Comparison of ENCODE assay signal across 26 mouse cellular contexts in the genomic region with DNA sequence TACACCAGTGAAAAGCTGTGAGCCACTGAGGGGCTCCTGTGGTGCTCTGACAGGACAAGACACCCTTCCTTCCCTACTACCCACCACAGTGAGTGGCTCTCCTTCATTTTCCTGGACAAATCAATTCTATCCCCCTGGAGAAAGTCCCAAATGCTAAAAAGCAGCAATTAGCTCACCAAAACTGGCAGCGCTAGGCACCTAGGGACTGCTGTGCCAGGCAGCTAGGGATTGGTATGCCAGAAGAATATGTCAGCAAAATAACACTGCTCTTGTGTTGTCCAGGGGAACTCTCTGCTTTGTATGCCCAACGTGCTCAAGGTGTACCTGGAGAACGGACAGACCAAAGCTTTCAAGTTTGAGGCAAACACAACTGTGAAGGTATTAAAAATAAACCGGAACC.
"Had no signal": no experiment of that assay in that cellular context is flagged by ENCODE, and none has a peak within 500 bp of the region (broad histone marks: within the 10 kb centered on the region; RNA-seq: fewer than 3 reads in every experiment).

No protein-coding gene starts in this region.

- H3K4me3 ChIP-seq: gastrocnemius, adult 2 months; heart, embryonic 10.5 days; heart, embryonic 12.5 days; hindbrain, embryonic 10.5 days; hindbrain, embryonic 12.5 days; intestine, embryonic 15.5 days; left cerebral cortex, adult 2 months; limb, embryonic 10.5 days; limb, embryonic 12.5 days had no signal

- H3K4me2 ChIP-seq: heart, embryonic 12.5 days; hindbrain, embryonic 12.5 days; hindbrain, embryonic 14.5 days; intestine, embryonic 15.5 days; limb, embryonic 12.5 days; liver, embryonic 11.5 days had no signal

- H3K9ac ChIP-seq: heart, embryonic 12.5 days; hindbrain, embryonic 12.5 days; hindbrain, embryonic 14.5 days; intestine, embryonic 15.5 days; limb, embryonic 12.5 days; liver, embryonic 14.5 days had no signal

- H3K27me3 ChIP-seq: heart, embryonic 12.5 days; hindbrain, embryonic 12.5 days; intestine, embryonic 15.5 days; limb, embryonic 12.5 days had no signal

- H3K9me3 ChIP-seq: heart, embryonic 10.5 days; heart, embryonic 12.5 days; hindbrain, embryonic 10.5 days; hindbrain, embryonic 12.5 days; intestine, embryonic 15.5 days; limb, embryonic 10.5 days; limb, embryonic 12.5 days had no signal

- DNase-seq: gastrocnemius, adult 2 months; gastrocnemius, postnatal 10 days; gastrocnemius, postnatal 25 days; heart, adult 18-20 months; heart, postnatal 10 days; heart, postnatal 4 days; kidney, adult 18-20 months; kidney, adult 8-10 months; kidney, postnatal 10 days; kidney, postnatal 25 days; kidney, postnatal 4 days; liver had no signal

- ATAC-seq: hindbrain, embryonic 16.5 days; inflammation-experienced regulatory T-cells, adult 6 months; intestine, embryonic 15.5 days; intestine, postnatal 0 days had no signal

- H3K36me3 ChIP-seq: heart, embryonic 10.5 days; heart, embryonic 12.5 days; hindbrain, embryonic 10.5 days; hindbrain, embryonic 12.5 days; intestine, embryonic 15.5 days; limb, embryonic 10.5 days; limb, embryonic 12.5 days had no signal

- H3K27ac ChIP-seq: gastrocnemius, adult 2 months; heart, embryonic 10.5 days; hindbrain, embryonic 10.5 days; hindbrain, embryonic 12.5 days; hindbrain, embryonic 14.5 days; intestine, embryonic 15.5 days; left cerebral cortex, adult 2 months; limb, embryonic 10.5 days; limb, embryonic 12.5 days; liver, embryonic 14.5 days had no signal

- H3K4me1 ChIP-seq: hindbrain, embryonic 10.5 days; hindbrain, embryonic 12.5 days had no signal
